Comparison of ENCODE assay signal across 8 mouse cellular contexts in genomic region chr16:97288634-97289033, GRCm38 (mm10).
DNase-seq lines count a peak whose midpoint lies in the region; ATAC-seq lines count a peak whose summit lies in the region.
"Had no signal": no experiment of that assay in that cellular context is flagged by ENCODE, and none has a peak within 500 bp of the region (broad histone marks: within the 10 kb centered on the region; RNA-seq: fewer than 3 reads in every experiment).

No protein-coding gene starts in this region.

- H3K27ac ChIP-seq in kidney, embryonic 15.5 days: no peak overlapping the region
- H3K27ac ChIP-seq: limb, embryonic 12.5 days had no signal

- H3K4me3 ChIP-seq in kidney, embryonic 15.5 days (replicated peaks): no peak overlapping the region
- H3K4me3 ChIP-seq: limb, embryonic 12.5 days had no signal

- H3K4me2 ChIP-seq in kidney, embryonic 15.5 days: no peak overlapping the region
- H3K4me2 ChIP-seq: limb, embryonic 12.5 days had no signal

- H3K27me3 ChIP-seq in kidney, embryonic 15.5 days: no peaks in the 10 kb centered on the region
- H3K27me3 ChIP-seq: limb, embryonic 12.5 days had no signal

- H3K9ac ChIP-seq in kidney, embryonic 15.5 days: no peak overlapping the region
- H3K9ac ChIP-seq: limb, embryonic 12.5 days had no signal

- peaks cover 5% of the 10 kb centered on the region for H3K4me1 ChIP-seq in kidney, embryonic 15.5 days

- H3K9me3 ChIP-seq in kidney, embryonic 15.5 days (replicated peaks): no peaks in the 10 kb centered on the region
- H3K9me3 ChIP-seq: limb, embryonic 12.5 days had no signal

- H3K36me3 ChIP-seq in kidney, embryonic 15.5 days: no peaks in the 10 kb centered on the region
- H3K36me3 ChIP-seq: limb, embryonic 12.5 days had no signal

- no peak for ATAC-seq in kidney, embryonic 15.5 days (replicated peaks; ENCODE audit: low FRiP score)

- WGBS in kidney, embryonic 15.5 days: 52% methylated on average over 8 of the region's 8 CpGs

- DNase-seq in kidney, adult 9 months: peak; percentile 24
- peak; percentile 81 for DNase-seq in NIH3T3 (ENCODE audit: low read depth)
- DNase-seq in fibroblast of lung, adult 2 months (ENCODE audit: low read depth): peak; percentile 63
- peak; percentile 50 to 67 for DNase-seq in layer of hippocampus, adult 18-20 months (ENCODE audit: low spot score in 2 of 2)
- DNase-seq in right cerebral cortex, adult 2 months (ENCODE audit: low spot score in 2 of 2): peak; percentile 79 to 80
- DNase-seq in thymus, postnatal 25 days: no peak
